Mouse (Mus musculus): ENCODE measurements around the gene Poll. TPM values are rescaled to one million over a fixed set of nuclear protein-coding genes. Genes with fewer than 3 reads are reported as not detected.

Poll gene
- total RNA-seq (2021), result 10 to 100 TPM; 10.8 to 13.9 TPM
- long read RNA-seq, experiment 1, transcript Poll-201 (9 exons, 2,324 nt), result major isoform, 8 of 10 reads
- long read RNA-seq, experiment 1, partial matches to known transcripts, result 1 of 10 reads
- long read RNA-seq, experiment 1, other reads (novel, unspliced or antisense), result 1 of 10 reads
- long read RNA-seq, experiment 2, transcript Poll-201 (9 exons, 2,324 nt), result major isoform, 8 of 15 reads
- long read RNA-seq, experiment 2, partial matches to known transcripts, result 2 of 15 reads
- long read RNA-seq, experiment 2, other reads (novel, unspliced or antisense), result 5 of 15 reads

DNA sequence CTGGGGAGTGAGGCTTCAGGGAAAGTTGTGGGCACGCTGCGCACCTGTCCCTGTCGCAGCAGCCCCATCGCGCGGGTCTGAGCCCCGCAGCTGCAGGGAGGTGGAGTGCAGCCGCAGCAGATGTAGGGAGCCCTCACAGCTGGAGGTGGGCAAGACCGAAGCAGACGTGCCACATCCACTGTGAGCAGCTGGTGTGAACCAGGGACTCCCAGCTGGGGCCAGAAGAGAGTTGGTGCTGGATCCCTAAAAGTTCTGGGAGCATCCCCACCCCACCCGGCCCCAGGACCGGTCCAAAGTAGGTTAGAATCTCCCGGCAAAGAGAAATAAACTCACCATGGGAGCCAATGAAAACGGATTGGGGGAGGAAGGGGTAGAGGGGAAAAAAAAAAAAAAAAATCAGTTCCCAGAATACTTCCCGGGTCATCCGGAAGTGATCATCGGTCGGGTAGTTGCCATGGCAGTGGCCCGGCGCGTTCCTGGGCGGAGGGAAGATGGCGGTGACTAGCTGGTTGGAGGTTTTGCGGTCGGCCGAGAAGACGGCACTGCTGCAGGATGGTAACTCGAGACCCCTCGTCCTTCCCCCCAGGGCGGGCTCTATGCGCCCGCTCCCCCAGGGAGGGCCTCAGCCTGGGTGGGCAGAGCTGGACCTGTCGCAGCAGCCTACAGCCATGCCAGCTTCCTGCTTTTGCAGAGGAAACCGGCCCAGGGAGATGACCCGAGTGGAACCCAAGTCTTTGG, at the start of gene Poll, which contains the start of gene Gm17018:
TSS of gene Poll (minus strand) at position 379 of the 738 bp plus-strand sequence.
TSS of gene Gm17018 (plus strand) at position 463 of the 738 bp plus-strand sequence.
- DNase-seq, result peak; percentile 91 to 92

GRCm38 (mm10) chr19:45608648-45609339, 48.5 kb upstream of the Poll start:
- no peak for DNase-seq

DNA sequence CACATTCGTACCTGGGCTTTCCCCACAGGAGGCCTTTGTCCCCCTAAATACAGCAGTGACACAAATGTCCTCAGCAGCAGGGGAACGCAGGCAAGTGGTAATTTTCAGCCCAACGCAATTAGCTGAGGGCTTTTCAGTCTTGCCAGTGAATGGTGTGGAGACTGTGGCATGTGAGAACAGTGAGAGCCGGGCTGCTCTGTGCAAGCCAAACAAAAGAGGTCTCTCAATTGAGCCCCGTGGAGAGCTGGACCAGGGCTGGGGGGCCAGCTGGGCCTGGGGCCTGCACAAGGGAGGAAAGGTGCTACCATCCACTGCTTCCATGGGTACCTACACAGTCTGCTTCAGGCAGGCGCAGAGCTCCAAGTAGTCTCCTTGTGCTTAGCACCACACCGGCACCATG, 47.1 kb upstream of the Poll start:
- DNase-seq, result no peak

- no peak for DNase-seq
These were observed 46.4 kb upstream of the Poll start for GRCm38 (mm10) chr19:45606701-45607100.

GRCm38 (mm10) chr19:45602606-45603005, 42.3 kb upstream of the Poll start:
- DNase-seq, result no peak

- no peak for DNase-seq
These were observed 36.8 kb upstream of the Poll start for GRCm38 (mm10) chr19:45597106-45597505.

DNA sequence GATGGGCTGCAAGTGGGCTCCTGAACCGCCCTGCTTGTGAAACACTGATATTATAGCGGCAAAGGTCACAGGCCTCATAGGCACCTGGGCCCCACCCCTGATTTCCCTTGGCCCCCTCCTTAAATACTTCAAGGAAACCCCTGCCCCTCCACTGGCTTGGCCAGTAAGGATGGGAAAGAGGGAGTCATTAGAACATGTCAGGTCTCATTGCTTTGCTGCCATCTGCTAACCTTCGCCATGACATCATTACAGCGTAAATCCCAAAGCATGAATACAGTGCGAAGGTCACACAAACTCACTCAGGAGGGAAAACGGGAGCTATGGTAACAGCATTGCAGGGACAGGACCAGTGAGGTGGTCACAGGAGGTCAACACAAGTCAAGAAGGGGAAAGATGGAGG, 36.1 kb upstream of the Poll start:
- no peak for DNase-seq

GRCm38 (mm10) chr19:45596019-45596418, 35.7 kb upstream of the Poll start:
- no peak for DNase-seq

- DNase-seq, result no peak
These were observed 35.1 kb upstream of the Poll start for GRCm38 (mm10) chr19:45595481-45595880.

DNA sequence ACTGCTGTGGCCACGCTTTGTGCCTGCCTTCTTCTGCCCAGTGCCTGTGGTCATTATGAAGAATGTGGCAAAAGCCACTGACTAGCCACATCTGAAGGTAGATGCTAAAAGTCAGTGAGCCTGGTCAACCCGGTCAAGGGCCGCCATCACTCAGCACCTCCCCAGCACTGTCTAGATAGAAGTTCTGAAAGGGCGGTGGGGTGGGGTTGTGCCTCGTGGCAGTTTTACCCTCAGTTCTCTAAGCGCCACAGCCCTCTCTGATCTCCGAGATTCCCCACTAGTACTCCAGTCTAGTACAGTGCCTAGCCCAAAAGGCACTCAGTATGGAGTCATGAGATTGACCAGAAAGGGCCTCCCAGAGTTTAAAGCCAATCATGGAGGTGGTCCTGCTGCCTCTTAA, 33.7 kb upstream of the Poll start:
- no peak for DNase-seq

DNA sequence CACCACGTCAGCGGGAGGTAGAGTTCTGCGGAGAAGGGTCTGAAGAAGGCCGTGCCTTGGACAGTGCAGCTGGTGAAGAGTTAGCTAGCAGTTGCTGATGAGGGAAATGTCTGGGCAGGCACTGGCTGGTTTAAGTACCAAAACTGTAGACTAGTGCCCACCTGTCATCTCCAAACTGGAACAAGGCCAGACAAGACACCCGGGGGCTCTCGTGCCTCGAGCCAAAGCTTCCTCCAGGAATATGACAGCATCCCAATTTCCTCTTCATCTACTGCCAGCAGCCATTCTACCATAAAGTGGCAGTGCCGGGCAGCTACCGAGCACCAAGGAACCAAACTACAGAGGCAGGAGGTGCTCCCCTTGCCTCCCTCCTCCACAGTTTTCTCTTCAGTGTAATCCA, 32.6 kb upstream of the Poll start:
- no peak for DNase-seq

DNA sequence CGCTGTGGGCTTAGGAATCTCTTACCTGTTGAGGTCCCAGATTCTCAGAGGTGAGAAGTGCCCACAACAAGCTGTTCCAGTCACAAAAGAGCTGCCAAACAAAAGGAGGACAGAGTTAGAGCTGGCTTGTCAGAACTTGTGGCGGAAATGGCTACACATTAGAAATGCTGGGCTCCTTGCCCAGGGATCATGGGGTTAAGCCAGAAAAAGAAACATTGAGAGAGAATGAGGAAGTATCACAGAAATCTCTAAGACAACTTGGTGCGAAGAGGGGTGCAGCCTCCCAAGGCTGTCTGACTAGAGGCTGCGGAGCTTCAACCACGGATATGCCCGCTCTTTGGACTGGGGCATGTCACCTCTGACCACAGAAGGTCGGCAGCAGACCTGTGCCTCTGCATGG, 31.4 kb upstream of the Poll start:
- peak in 1 of 2 experiments; percentile 56 for DNase-seq

DNA sequence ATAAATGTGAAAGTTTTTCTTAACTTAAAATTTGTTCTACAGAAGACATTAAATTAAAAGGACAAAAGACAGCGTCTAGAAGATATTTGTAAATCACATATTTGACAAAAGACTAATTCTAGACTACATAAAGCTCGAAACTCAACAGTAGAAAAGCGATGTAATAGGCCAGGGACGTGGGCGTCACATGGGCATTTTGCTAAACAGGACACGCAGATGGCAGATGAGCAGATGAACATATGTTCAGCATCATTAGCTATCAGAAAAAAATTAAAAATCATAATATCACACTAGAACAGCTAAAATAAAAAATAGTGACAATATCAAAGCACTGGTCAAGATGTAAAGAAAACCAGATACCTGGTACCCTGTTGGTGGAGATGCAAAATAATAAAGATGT, 29.4 kb upstream of the Poll start:
- no peak for DNase-seq

- DNase-seq, result peak in 1 of 2 experiments; percentile 34
These were observed 27.4 kb upstream of the Poll start for GRCm38 (mm10) chr19:45587509-45588292.

DNA sequence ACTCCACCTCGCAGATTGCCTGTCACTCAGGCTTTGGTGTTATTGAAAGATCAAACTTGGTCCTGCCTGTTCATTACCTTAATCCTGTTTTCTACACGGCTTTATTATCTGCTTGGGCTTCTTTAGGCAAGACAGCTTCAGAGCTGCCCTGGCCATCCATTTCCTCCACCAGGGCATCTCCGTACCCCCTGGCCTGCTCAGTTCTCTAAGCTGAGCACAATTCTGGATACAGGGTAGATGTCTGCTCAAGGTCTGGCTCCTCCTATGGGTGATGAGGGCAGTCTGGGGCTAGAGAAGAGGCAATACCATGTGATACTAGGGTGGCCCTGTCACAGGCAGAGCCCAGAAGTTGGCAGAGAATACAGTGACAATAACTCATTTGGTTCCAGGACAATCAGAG, 26.5 kb upstream of the Poll start:
- DNase-seq, result no peak

DNA sequence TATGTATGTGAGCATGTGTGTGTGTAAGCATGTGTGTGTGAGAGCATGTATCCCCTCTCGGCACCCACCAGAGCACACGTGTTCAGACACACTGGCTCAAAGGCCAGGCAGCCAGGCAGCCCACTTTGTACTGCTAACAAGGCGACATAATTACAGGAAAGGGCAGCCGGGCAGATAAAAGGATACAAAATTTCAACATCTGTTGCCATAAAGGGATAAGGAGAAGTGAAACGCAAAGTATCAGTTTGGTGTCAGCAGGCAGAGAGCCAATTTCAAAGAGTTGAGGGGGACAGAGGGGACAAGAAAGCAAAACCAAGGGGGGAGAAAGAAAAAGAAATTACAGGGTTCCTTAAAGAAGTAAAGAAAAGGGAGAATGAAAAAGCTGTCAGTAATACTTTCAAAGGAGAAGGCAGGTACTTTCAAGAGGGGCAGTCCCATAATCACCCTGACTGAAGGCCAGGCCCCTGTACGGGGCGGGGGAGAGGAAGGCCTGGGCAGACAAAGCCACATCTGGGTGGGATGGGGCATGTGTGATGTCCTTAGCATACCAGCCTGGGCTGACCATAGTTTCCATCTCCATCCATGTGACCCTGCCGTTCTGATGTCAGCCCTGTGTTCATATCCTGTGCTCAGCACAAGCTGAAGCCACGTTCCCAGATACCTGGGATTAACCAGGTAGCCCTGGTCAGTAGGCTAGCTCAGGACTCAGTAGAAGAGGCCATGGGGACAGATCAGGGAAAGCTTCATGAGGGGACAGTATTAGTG, 24.7 kb upstream of the Poll start:
- no peak for DNase-seq

DNA sequence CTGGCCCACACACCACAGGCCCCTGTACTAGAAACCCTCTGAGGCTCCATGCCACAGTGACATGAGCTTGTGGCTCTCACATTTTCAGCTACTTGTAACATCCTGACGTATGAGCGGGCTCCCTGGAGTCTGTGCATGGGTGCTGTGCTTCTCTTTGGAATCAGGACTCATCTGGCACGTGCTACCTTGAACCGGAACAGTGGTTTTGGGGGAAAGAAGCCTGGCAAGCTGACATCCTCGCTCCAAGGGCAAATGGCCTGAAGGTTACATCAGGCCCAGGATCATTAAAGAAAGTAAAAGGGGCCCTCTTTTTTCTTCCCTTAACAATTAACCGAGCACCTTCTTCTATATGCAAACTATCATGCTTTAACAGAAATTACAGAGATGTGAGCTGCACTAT, 22.8 kb upstream of the Poll start:
- peak in 1 of 2 experiments; percentile 49 for DNase-seq

- no peak for DNase-seq
These were observed 21.8 kb upstream of the Poll start for GRCm38 (mm10) chr19:45582161-45582560.

DNA sequence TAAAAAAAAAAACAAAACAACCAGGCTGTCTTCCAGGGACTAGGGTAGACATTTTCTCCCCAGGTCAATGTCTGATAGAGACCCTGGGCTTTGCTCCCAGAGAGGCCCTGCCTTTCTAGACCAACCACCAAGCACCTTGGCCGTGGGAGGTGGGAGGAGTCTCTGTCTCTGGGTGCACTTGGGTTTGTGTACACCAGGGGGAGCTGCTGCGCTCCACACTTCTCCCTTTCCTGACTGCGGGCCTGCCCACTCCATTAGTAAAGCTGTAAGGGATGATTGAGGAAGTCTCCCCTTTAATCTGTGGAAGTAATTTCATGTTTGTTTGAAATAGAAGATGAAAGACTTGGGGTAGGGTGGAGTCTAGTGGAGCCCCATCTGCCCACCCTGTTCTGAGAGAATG, 20.9 kb upstream of the Poll start:
- DNase-seq, result peak; percentile 47 to 67

- no peak for DNase-seq
These were observed 19.9 kb upstream of the Poll start for GRCm38 (mm10) chr19:45580235-45580634.

DNA sequence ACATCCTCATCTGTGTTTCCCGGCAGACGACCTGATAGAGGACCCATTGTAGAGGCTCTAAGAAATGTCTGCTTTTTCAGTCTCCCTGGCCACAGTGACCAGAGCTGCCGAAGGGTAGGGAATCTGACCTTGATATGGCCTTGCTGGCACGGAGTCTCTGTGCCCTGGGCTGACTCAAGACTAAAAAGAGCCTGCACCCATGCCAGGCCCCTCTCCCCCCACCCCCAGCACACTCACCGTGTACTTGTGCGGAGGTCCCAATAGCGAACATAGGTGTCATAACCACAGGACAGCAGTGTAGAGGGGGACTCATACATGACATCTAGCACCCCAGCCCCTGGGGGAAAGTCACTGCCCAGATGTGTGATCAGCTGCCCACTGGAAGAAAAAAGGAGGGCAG, 19.1 kb upstream of the Poll start:
- DNase-seq, result peak; percentile 62 to 69
